Mouse (Mus musculus) CD4-positive, CD25-positive, alpha-beta regulatory T cell, adult 4 months (primary cell): ENCODE results near the gene Gm13102. TPM values are rescaled to one million over a fixed set of nuclear protein-coding genes. Genes with fewer than 3 reads are reported as not detected.
"Not testable (repeated sequence)": the region's sequence is repeated elsewhere in the genome, so short reads cannot be mapped to it uniquely, and the experiment has no call there.

Experiments
- ATAC-seq: one replicate; pipeline ENCODE4 v1.8.0; 2017
- polyA plus RNA-seq, 2 experiments: library from polyadenylated mRNA; unstranded; fragments of 100-300 nt; shearing (Covaris generic); gene quantifications; one replicate each; pipeline ENCODE4 v1.2.1; 2017

Gene Gm13102
- polyA plus RNA-seq: not detected

- ATAC-seq: not testable (repeated sequence)
Measured at GRCm38 (mm10) chr4:144106174-144106573, at the start of gene Gm13102. Gm13102 (plus strand) TSS chr4:144106474.

DNA sequence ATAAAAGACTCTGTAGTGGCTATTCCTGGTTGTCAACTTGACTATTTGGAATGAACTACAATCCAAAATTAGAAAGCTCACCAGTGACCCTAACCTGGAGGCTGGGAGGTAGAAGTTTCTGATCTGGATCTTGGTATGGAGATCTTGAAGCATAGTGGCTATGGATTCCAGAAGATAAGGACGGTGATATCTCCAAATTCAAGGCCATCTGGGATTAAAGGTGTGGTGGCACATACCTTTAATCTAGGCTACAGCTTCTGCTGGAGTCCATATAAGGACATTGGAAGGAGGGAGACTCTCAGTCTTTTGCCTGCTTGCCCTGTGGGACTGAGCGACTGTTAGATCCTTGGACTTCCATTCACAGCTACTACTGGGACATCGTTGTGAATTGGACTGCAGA is 47.4 kb upstream of the Gm13102 start, which contains the start of gene Pramel4:
Gene Pramel4 (plus strand): TSS at position 301 of the 400 bp plus-strand sequence.
- ATAC-seq: not testable (repeated sequence)

Other genes starting within 250 kb of the Gm13102 start
- gene Pramef6, start 206.1 kb upstream of the Gm13102 start, polyA plus RNA-seq: not detected
- gene Pramef25, start 155.5 kb upstream of the Gm13102 start, polyA plus RNA-seq: not detected
- gene Gm13101, start 139.5 kb upstream of the Gm13102 start, polyA plus RNA-seq: not detected
- gene Pramef17, start 112.1 kb upstream of the Gm13102 start, polyA plus RNA-seq: not detected
- gene Pramel4, start 47.3 kb upstream of the Gm13102 start, polyA plus RNA-seq: not detected
- not detected for gene Oog3, start 56.2 kb downstream of the Gm13102 start, polyA plus RNA-seq
- not detected for gene Oog2, start 84.2 kb downstream of the Gm13102 start, polyA plus RNA-seq
- not detected for gene C87977, start 106.8 kb downstream of the Gm13102 start, polyA plus RNA-seq
- gene Pramel5, start 174.0 kb downstream of the Gm13102 start, polyA plus RNA-seq: not detected
- gene Gm13128, start 223.8 kb downstream of the Gm13102 start, polyA plus RNA-seq: not detected